Mouse (Mus musculus): ENCODE results near the gene Dcst2.

- TF ChIP-seq GATA1 (IDR thresholded peaks at IDR 0.05; ENCODE audit: low read length) (no peak), TAL1 (IDR thresholded peaks at IDR 0.05; ENCODE audit: low read length) (no peak)
Measured at GRCm38 (mm10) chr3:89422556-89423205, 60.9 kb downstream of the Dcst2 start.
